Mouse (Mus musculus) limb, embryonic 13.5 days (tissue): ENCODE results near the gene Thoc5. TPM values are rescaled to one million over a fixed set of nuclear protein-coding genes. Genes with fewer than 3 reads are reported as not detected.
A peak's percentile ranks its signal among the peaks of the same experiment; 100 is the strongest.

ENCODE experiments used
- ATAC-seq: fragments of 200-750 bp; cut with Nextera tagmentation; 2 replicates; pipeline ENCODE4 v1.8.0; 2017; ENCODE audit warnings: low read depth, moderate number of reproducible peaks, moderate TSS enrichment; ENCODE audit not compliant: low FRiP score
- H3K27ac ChIP-seq: fragments of 300-500 bp; sonication (generic); 2 replicates; pipeline ENCODE4 v1.5.1; 2015; ENCODE audit warnings: inconsistent platforms, mild to moderate bottlenecking, moderate library complexity
- H3K27me3 ChIP-seq: fragments of 300-500 bp; sonication (generic); 2 replicates; pipeline ENCODE4 v1.6.1; 2015; ENCODE audit warnings: mild to moderate bottlenecking, inconsistent platforms
- H3K36me3 ChIP-seq: fragments of 300-500 bp; sonication (generic); 2 replicates; pipeline ENCODE4 v1.6.1; 2015; ENCODE audit warnings: inconsistent platforms, mild to moderate bottlenecking, moderate library complexity
- H3K4me1 ChIP-seq: fragments of 300-500 bp; sonication (generic); 2 replicates; pipeline ENCODE4 v1.6.1; 2015; ENCODE audit warnings: inconsistent platforms
- H3K4me2 ChIP-seq: fragments of 300-500 bp; sonication (generic); replicated peaks from 2 replicates; pipeline ENCODE4 v1.6.1; 2015; ENCODE audit warnings: inconsistent platforms, mild to moderate bottlenecking, moderate library complexity
- H3K4me3 ChIP-seq: fragments of 300-500 bp; sonication (generic); 2 replicates; pipeline ENCODE4 v1.5.1; 2015; ENCODE audit warnings: moderate library complexity, mild to moderate bottlenecking, inconsistent platforms
- H3K9ac ChIP-seq: fragments of 300-500 bp; sonication (generic); 2 replicates; pipeline ENCODE4 v1.6.1; 2015; ENCODE audit warnings: mild to moderate bottlenecking, inconsistent platforms
- H3K9me3 ChIP-seq: fragments of 300-500 bp; sonication (generic); 2 replicates; pipeline ENCODE4 v1.6.1; 2016; ENCODE audit warnings: inconsistent platforms
- WGBS: fragments of 180-500 bp; shearing (Covaris S2); methylation state at CpG from one replicate; pipeline ENCODE4 v1.1.7; 2015; 5-methylcytosine and 5-hydroxymethylcytosine counted together
- polyA plus RNA-seq: library from polyadenylated mRNA; unstranded; fragments of >200 nt; fragmentation: Nextera tagmentation; extraction: Ambion mirVana; gene quantifications from 2 replicates; pipeline ENCODE4 v1.2.1, GENCODE M21; 2015

Gene Thoc5
- 36.2 and 36.9 TPM in 2 replicates for polyA plus RNA-seq

DNA sequence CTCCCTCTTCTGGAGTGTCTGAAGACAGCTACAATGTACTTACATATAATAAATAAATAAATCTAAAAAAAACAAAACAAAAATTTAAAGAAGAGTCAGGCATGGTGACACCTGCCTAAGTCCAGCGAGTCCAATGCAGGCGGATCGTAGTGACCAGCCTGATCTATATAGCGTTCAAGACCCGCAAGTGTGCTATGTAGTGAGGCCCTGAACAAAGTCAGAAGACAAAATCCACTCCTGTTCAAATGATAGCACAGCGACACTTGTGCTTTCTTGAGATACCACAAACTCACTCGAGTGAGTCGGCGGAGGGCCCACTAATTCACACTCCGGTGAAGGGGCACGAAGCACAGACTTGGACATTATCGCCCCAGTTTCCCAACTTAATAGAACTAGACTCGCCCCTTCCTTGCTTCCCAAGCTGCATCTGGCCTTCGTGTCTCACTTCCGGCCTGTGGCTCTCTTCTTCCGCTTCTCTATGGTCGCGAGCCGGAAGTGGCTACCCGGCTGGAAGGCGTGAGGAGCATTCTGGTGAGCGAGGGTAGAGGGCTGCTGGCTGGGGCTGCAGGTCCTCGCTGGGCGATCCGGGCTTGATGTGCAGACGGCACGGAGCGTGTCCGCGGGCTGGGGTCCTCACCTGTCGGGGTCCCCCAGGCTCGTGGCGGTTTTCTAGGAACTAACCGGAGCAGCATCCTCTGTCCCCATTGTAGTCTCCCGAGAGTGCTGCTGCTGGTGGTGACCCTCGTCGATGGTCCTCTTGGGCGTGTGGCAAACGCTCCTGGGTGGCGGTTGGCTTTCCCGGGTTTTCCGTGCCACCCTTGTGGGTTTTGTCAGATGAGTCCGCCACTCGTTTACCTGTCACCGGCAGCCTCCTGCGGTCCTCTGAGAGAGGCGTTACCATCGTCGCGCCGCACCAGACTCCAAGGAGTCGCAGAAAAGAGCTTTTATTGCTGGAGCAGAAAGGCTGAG, at the start of gene Thoc5:
Thoc5 (plus strand) TSS at position 473 of the 969 bp plus-strand sequence.
- H3K27ac ChIP-seq: peak within 1 kb of the TSS; percentile 66; the same call in 1 of the 2 replicates
- peak within 1 kb of the TSS; percentile 85 for H3K9ac ChIP-seq
- H3K9me3 ChIP-seq: no peaks in the 10 kb centered on the region
- ATAC-seq: peak; percentile 92
- 3% methylated on average over 52 of the region's 52 CpGs for WGBS
- peaks cover 7% of the 10 kb centered on the region for H3K4me1 ChIP-seq
- H3K27me3 ChIP-seq: no peaks in the 10 kb centered on the region
- H3K4me3 ChIP-seq: peak within 1 kb of the TSS; percentile 84
- H3K4me2 ChIP-seq: peak within 1 kb of the TSS; percentile 92
- peaks cover 47% of the 10 kb centered on the region for H3K36me3 ChIP-seq

GRCm38 (mm10) chr11:4848483-4849248, 46.5 kb upstream of the Thoc5 start:
- peak overlapping the region; percentile 99 for H3K4me3 ChIP-seq
- ATAC-seq: no peak
- H3K9me3 ChIP-seq: no peaks in the 10 kb centered on the region
- no peaks in the 10 kb centered on the region for H3K27me3 ChIP-seq
- H3K4me2 ChIP-seq: peak overlapping the region; percentile 76
- H3K9ac ChIP-seq: peak overlapping the region; percentile 95
- 0 out of 2 replicates have a peak, but pooled peaks cover 8% of the 10 kb centered on the region for H3K36me3 ChIP-seq
- peaks cover 16% of the 10 kb centered on the region for H3K4me1 ChIP-seq
- H3K27ac ChIP-seq: peak overlapping the region; percentile 84
- under 1% methylated on average over 50 of the region's 50 CpGs for WGBS

GRCm38 (mm10) chr11:4849258-4849943, 45.7 kb upstream of the Thoc5 start, which contains the start of gene Nf2:
Nf2 (minus strand) TSS chr11:4849536.
- Histone ChIP-seq H3K4me3 (peak within 1 kb of the TSS; percentile 99), H3K27me3 (no peaks in the 10 kb centered on the region), H3K4me1 (peaks cover 16% of the 10 kb centered on the region), H3K9ac (peak within 1 kb of the TSS; percentile 95), H3K36me3 (0 out of 2 replicates have a peak, but pooled peaks cover 8% of the 10 kb centered on the region), H3K4me2 (peak within 1 kb of the TSS; percentile 76), H3K9me3 (no peaks in the 10 kb centered on the region), H3K27ac (peak within 1 kb of the TSS; percentile 84)
- WGBS: under 1% methylated on average over 54 of the region's 60 CpGs
- ATAC-seq: peak; percentile 99

- peaks cover 17% of the 10 kb centered on the region for H3K4me1 ChIP-seq
- peak overlapping the region; percentile 58; the same call in 1 of the 2 replicates for H3K4me2 ChIP-seq
- H3K4me3 ChIP-seq: no peak overlapping the region
- 0 out of 2 replicates have a peak, but pooled peaks cover 8% of the 10 kb centered on the region for H3K36me3 ChIP-seq
- no peaks in the 10 kb centered on the region for H3K27me3 ChIP-seq
- no peak overlapping the region for H3K9ac ChIP-seq
- ATAC-seq: no peak
- WGBS: 92% methylated on average over 2 of the region's 2 CpGs
- no peak overlapping the region for H3K27ac ChIP-seq
- no peaks in the 10 kb centered on the region for H3K9me3 ChIP-seq
Observed at GRCm38 (mm10) chr11:4850404-4850803, 44.7 kb upstream of the Thoc5 start.

DNA sequence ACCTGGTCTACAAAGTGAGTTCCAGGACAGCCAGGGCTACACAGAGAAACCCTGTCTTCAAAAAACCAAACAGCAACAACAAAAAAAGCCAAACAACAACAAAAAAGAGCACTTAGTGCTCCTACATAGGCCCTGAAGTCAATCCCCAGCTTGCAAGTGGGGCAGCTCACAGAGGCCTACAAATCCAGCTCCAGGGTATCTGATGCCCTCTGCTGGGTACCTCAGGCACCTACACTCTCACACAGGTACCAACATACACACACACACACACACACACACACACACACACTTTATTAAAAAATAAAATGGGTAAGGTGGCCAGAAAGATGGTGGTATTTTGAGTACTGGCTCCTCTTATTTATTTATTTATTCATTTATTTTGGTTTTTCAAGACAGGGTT, 42.1 kb upstream of the Thoc5 start:
- no peaks in the 10 kb centered on the region for H3K9me3 ChIP-seq
- H3K9ac ChIP-seq: no peak overlapping the region
- peaks cover 5% of the 10 kb centered on the region for H3K4me1 ChIP-seq
- no peak for ATAC-seq
- H3K27ac ChIP-seq: no peak overlapping the region
- no peaks in the 10 kb centered on the region for H3K27me3 ChIP-seq
- no peaks in the 10 kb centered on the region for H3K36me3 ChIP-seq
- no peak overlapping the region for H3K4me3 ChIP-seq
- H3K4me2 ChIP-seq: no peak overlapping the region

DNA sequence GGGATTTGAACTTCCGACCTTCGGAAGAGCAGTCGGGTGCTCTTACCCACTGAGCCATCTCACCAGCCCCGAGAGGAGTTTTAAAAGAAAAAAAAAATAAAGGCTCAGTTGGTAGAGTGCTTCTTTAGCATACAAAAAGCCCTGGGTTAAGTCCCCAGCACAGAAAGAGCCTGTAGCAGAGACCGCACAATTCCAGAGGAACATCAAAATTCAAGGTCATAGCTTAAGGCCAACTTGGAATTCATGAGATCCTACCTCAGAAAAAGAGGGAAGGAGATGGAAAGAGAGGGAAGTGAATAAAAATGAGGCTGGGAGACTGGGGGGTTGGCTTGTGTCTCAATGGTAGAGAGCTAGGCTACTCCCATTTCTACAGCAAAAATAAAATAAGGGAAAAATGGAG, 40.9 kb upstream of the Thoc5 start:
- Histone ChIP-seq H3K9ac (no peak overlapping the region), H3K4me2 (no peak overlapping the region), H3K27ac (no peak overlapping the region), H3K4me1 (0 out of 2 replicates have a peak, but pooled peaks cover 3% of the 10 kb centered on the region), H3K4me3 (no peak overlapping the region), H3K27me3 (no peaks in the 10 kb centered on the region), H3K9me3 (no peaks in the 10 kb centered on the region), H3K36me3 (no peaks in the 10 kb centered on the region)
- WGBS: 89% methylated on average over 5 of the region's 5 CpGs
- ATAC-seq: no peak

GRCm38 (mm10) chr11:4858416-4858815, 36.7 kb upstream of the Thoc5 start:
- Histone ChIP-seq H3K4me2 (no peak overlapping the region), H3K27ac (no peak overlapping the region), H3K36me3 (no peaks in the 10 kb centered on the region), H3K4me1 (peaks cover 24% of the 10 kb centered on the region), H3K9ac (no peak overlapping the region), H3K4me3 (no peak overlapping the region), H3K27me3 (no peaks in the 10 kb centered on the region), H3K9me3 (no peaks in the 10 kb centered on the region)
- no peak for ATAC-seq
- WGBS: 53% methylated on average over 2 of the region's 2 CpGs

GRCm38 (mm10) chr11:4860986-4861385, 34.1 kb upstream of the Thoc5 start:
- Histone ChIP-seq H3K36me3 (no peaks in the 10 kb centered on the region), H3K4me1 (peaks cover 21% of the 10 kb centered on the region), H3K9ac (no peak overlapping the region), H3K4me3 (no peak overlapping the region), H3K27ac (0 out of 2 replicates have a peak overlapping the region, but pooled peaks have one; percentile 88), H3K27me3 (no peaks in the 10 kb centered on the region), H3K9me3 (no peaks in the 10 kb centered on the region), H3K4me2 (no peak overlapping the region)
- WGBS: 74% methylated on average over 1 of the region's 1 CpGs
- ATAC-seq: no peak

DNA sequence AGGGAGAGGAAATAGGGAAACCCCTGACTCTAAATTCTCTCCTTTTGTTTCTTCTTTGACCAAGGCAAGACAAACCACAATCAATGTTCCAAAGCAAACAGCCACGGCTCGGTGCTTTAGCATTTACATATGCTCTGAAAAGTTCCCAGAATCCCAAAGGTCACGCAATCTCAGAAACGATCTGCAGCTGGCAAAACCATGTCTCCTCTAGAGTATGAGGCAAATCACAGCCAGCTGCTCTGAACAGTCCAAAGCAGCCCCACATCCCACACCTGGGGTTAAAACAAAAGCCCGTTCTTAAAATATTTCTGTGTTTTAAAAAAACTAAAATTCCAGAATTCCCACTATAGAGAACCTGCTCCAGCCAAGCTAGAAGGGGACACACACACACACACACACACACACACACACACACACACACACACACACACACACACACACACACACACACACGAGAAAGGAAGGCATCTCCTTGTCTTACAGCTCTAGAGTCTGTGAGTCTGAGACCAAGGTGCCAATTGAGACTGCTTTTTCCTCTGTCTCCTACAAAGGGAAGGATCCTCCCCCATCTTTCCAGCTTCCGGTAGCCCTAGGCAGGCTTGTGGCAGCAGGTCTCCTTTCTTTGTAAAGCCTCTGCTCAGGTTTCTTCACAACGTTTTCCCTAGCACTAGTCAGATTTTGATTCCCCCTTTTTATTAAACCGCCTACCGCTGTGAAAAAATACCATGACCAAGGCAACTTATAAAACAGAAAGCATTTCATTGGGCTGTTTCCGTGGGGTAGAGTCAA, 33.1 kb upstream of the Thoc5 start:
- H3K4me3 ChIP-seq: 0 out of 2 replicates have a peak overlapping the region, but pooled peaks have one; percentile 1
- no peak overlapping the region for H3K9ac ChIP-seq
- peak overlapping the region; percentile 88 for H3K27ac ChIP-seq
- 18% methylated on average over 11 of the region's 11 CpGs for WGBS
- no peaks in the 10 kb centered on the region for H3K27me3 ChIP-seq
- H3K4me1 ChIP-seq: peaks cover 21% of the 10 kb centered on the region
- no peaks in the 10 kb centered on the region for H3K9me3 ChIP-seq
- ATAC-seq: peak; percentile 62; the same call in 1 of the 2 replicates
- peak overlapping the region; percentile 30 for H3K4me2 ChIP-seq
- no peaks in the 10 kb centered on the region for H3K36me3 ChIP-seq

DNA sequence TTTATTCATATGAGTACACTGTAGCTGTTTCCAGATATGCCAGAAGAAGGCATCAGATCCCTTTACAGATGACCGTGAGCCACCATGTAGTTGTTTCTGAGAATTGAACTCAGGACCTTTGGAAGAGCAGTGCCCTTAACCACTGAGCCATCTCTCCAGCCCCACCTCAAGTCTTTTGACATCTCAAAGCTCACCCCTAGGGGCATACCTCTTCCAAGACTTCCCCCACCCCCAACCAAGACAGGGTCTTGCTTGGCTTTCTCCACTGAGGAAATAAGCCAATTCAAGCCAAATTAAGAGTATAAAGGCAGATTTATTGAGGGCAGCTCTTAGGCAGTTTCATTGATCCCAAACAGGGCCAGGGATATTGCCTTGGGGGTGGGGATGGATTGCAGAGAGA, 32.4 kb upstream of the Thoc5 start:
- Histone ChIP-seq H3K36me3 (no peaks in the 10 kb centered on the region), H3K27ac (peak overlapping the region; percentile 88; the same call in 1 of the 2 replicates), H3K4me3 (no peak overlapping the region), H3K9ac (no peak overlapping the region), H3K4me1 (peaks cover 21% of the 10 kb centered on the region), H3K4me2 (no peak overlapping the region), H3K27me3 (no peaks in the 10 kb centered on the region), H3K9me3 (no peaks in the 10 kb centered on the region)
- no peak for ATAC-seq
- WGBS: 90% methylated on average over 1 of the region's 1 CpGs
